In genomic region chr7:99674890-99675289, GRCm38 (mm10) we compare ENCODE assay signal across 17 mouse cellular contexts. TPM values are rescaled to one million over a fixed set of nuclear protein-coding genes. Genes with fewer than 3 reads are reported as not detected.
DNase-seq lines count a peak whose midpoint lies in the region; ATAC-seq and TF ChIP-seq lines count a peak whose summit lies in the region.
"Had no signal": no experiment of that assay in that cellular context is flagged by ENCODE, and none has a peak within 500 bp of the region (broad histone marks: within the 10 kb centered on the region; RNA-seq: fewer than 3 reads in every experiment).

No protein-coding gene starts in this region.

- H3K4me1 ChIP-seq in CH12.LX (ENCODE audit: control insufficient read depth in 1 of 2, insufficient read depth in 2 of 2) = peaks cover 16 to 36% of the 10 kb centered on the region in 2 experiments

- no peak for ATAC-seq in erythroid progenitor cell, adult 5-6 weeks (replicated peaks; ENCODE audit: low FRiP score, poor library complexity, severe bottlenecking)
- ATAC-seq: inflammation-experienced regulatory T-cells, adult 6 months had no signal

- intact Hi-C loops in gastrocnemius, adult 2 months (cut with DNase I) = no loop called here
- intact Hi-C loops in left cerebral cortex, postnatal 14 days (cut with DNase I) = no loop called here
- intact Hi-C loops in left cerebral cortex, postnatal 4 days (cut with DNase I) = no loop called here

- no peak for DNase-seq in gastrocnemius, adult 2 months
- no peak for DNase-seq in gastrocnemius, postnatal 25 days
- peak; percentile 20 to 70 for DNase-seq in left cerebral cortex, postnatal 14 days (ENCODE audit: low spot score in 2 of 2)
- DNase-seq in left cerebral cortex, postnatal 4 days = no peak
- peak; percentile 73 for DNase-seq in CH12.LX (ENCODE audit: extremely low read depth)
- no peak for DNase-seq in cerebellum, adult 18-20 months
- DNase-seq: cerebellum, adult 11 months; gastrocnemius, postnatal 10 days; heart, postnatal 10 days; thymus, postnatal 25 days had no signal

- no peaks in the 10 kb centered on the region for H3K79me2 ChIP-seq in CH12.LX (replicated peaks; ENCODE audit: control insufficient read depth, extremely low read depth, insufficient read depth, poor library complexity, severe bottlenecking)
- no peaks in the 10 kb centered on the region for H3K79me2 ChIP-seq in macrophage (ENCODE audit: inconsistent target)

- no peak overlapping the region for H3K4me2 ChIP-seq in CH12.LX (ENCODE audit: insufficient read depth, low read depth, poor library complexity, severe bottlenecking)

- H3K27ac ChIP-seq in gastrocnemius, adult 2 months = peak overlapping the region; percentile 43; the same call in 1 of the 2 replicates
- H3K27ac ChIP-seq in CH12.LX (ENCODE audit: insufficient read depth, low read depth) = no peak overlapping the region
- peak overlapping the region; percentile 97 for H3K27ac ChIP-seq in macrophage

- in situ Hi-C loops in CH12.LX (cut with MboI; ENCODE audit: low pct_ligation_motif_present, low pct_unique_long_range_greater_than_20kb, low sequenced_read_pairs) = no loop called here

- no peak overlapping the region for H3K4me3 ChIP-seq in gastrocnemius, adult 2 months
- H3K4me3 ChIP-seq in CH12.LX (replicated peaks in 1 of 3; ENCODE audit: low read depth in 2 of 3, low read length in 2 of 3, poor library complexity in 1 of 3) (no peak overlapping the region), macrophage (ENCODE audit: inconsistent target) (no peak overlapping the region)

- H3K9me3 ChIP-seq in CH12.LX (replicated peaks; ENCODE audit: low read length) = no peaks in the 10 kb centered on the region

- no peak for TF ChIP-seq RAD21 in CH12.LX (IDR thresholded peaks at IDR 0.05; ENCODE audit: low read depth, low read length)

- H3K36me3 ChIP-seq in CH12.LX (replicated peaks in 1 of 2; ENCODE audit: control insufficient read depth in 1 of 2, insufficient read depth in 1 of 2, low read length in 1 of 2) (no peaks in the 10 kb centered on the region), macrophage (ENCODE audit: inconsistent target) (no peaks in the 10 kb centered on the region)

- peak; percentile 90 for TF ChIP-seq EP300 in CH12.LX (IDR thresholded peaks at IDR 0.05; ENCODE audit: low read length)

- no peaks in the 10 kb centered on the region for H3K27me3 ChIP-seq in CH12.LX (replicated peaks)

- no peak for TF ChIP-seq POLR2A in CH12.LX (IDR thresholded peaks at IDR 0.05; ENCODE audit: low read depth, low read length)

- no peak overlapping the region for H3K9ac ChIP-seq in CH12.LX (ENCODE audit: insufficient read depth, low read depth)

- dilution Hi-C loops in CH12.LX (cut with MboI; ENCODE audit: extremely low pct_ligation_motif_present, extremely low pct_unique_long_range_greater_than_20kb, low sequenced_read_pairs) = no loop called here

- no peak for TF ChIP-seq CTCF in gastrocnemius, adult 2 months (IDR thresholded peaks at IDR 0.05)
- TF ChIP-seq CTCF in CH12.LX (conservative IDR thresholded peaks at IDR 0.05 in 1 of 2, IDR thresholded peaks at IDR 0.05 in 1 of 2; ENCODE audit: low read depth in 2 of 2, low read length in 2 of 2) = no peak

- 2% methylated on average over 3 of the region's 3 CpGs for WGBS in macrophage (ENCODE audit: missing documents)

TF ChIP-seq in CH12.LX, 34 proteins besides CTCF, POLR2A, EP300 and RAD21:
- TF ChIP-seq MEF2A (IDR thresholded peaks at IDR 0.05; ENCODE audit: borderline replicate concordance, low read depth, low read length) = peak; percentile 72; the same call in 1 of the 2 replicates
- TF ChIP-seq ELF1 (IDR thresholded peaks at IDR 0.05; ENCODE audit: low read depth, low read length) = 0 out of 2 replicates have a peak, but pooled peaks have one; percentile 34
- TF ChIP-seq MAX (IDR thresholded peaks at IDR 0.05; ENCODE audit: low read length) = no peak
- peak; percentile 96 for TF ChIP-seq TCF12 (IDR thresholded peaks at IDR 0.05; ENCODE audit: low read depth, low read length)
- peak; percentile 82 for TF ChIP-seq IRF4 (IDR thresholded peaks at IDR 0.05; ENCODE audit: low read depth, low read length)
- peak; percentile 87 for TF ChIP-seq BHLHE40 (IDR thresholded peaks at IDR 0.05; ENCODE audit: low read depth, low read length)
- TF ChIP-seq TBP (conservative IDR thresholded peaks at IDR 0.05; ENCODE audit: low read depth, low read length) = peak; percentile 70; the same call in 1 of the 2 replicates
- TF ChIP-seq ZNF384 (IDR thresholded peaks at IDR 0.05; ENCODE audit: low read depth, low read length) = no peak
- peak; percentile 64; the same call in 1 of the 2 replicates for TF ChIP-seq MAFK (IDR thresholded peaks at IDR 0.05; ENCODE audit: insufficient replicate concordance, low read length)
- TF ChIP-seq JUN (IDR thresholded peaks at IDR 0.05; ENCODE audit: insufficient read depth, low read depth, low read length) = 0 out of 2 replicates have a peak, but pooled peaks have one; percentile 3
- peak; percentile 30; the same call in 1 of the 2 replicates for TF ChIP-seq CHD2 (IDR thresholded peaks at IDR 0.05; ENCODE audit: low read length)
- no peak for TF ChIP-seq CHD1 (IDR thresholded peaks at IDR 0.05; ENCODE audit: low read depth, low read length)
- no peak for TF ChIP-seq JUND (conservative IDR thresholded peaks at IDR 0.05; ENCODE audit: low read depth, low read length)
- TF ChIP-seq ETS1 (conservative IDR thresholded peaks at IDR 0.05; ENCODE audit: low read depth, low read length) = peak; percentile 82
- no peak for TF ChIP-seq MAZ (IDR thresholded peaks at IDR 0.05; ENCODE audit: low read depth, low read length)
- no peak for TF ChIP-seq ZKSCAN1 (IDR thresholded peaks at IDR 0.05; ENCODE audit: borderline replicate concordance, low read depth, low read length)
- TF ChIP-seq RCOR1 (conservative IDR thresholded peaks at IDR 0.05; ENCODE audit: low read depth, low read length) = 0 out of 2 replicates have a peak, but pooled peaks have one; percentile 42
- TF ChIP-seq UBTF (IDR thresholded peaks at IDR 0.05; ENCODE audit: low read depth, low read length) = no peak
TF ChIP-seq in CH12.LX: peak in this region for 11.

RNA-seq across cellular contexts. Expression of gene Slco2b1, which starts 36.2 kb away (rescaled TPM):
- total RNA-seq in gastrocnemius, adult 2 months (2021) = 1 to 10 TPM; 5.2 to 7.1 TPM
- total RNA-seq in gastrocnemius, postnatal 25 days (2021) = 1 to 10 TPM; 3.9 to 4.7 TPM
- 10 to 100 TPM; 15.9 to 16.6 TPM for total RNA-seq in left cerebral cortex, postnatal 14 days (2021)
- 10 to 100 TPM in 1 of 2 experiments, 1 to 10 TPM in 1; 9.9 to 10.2 TPM for total RNA-seq in left cerebral cortex, postnatal 4 days (2021)
- total RNA-seq in CH12.LX (2012; rRNA removed) (0.08 and 0.13 TPM in 2 replicates), CH12.LX (2014; rRNA removed) (0.11 TPM in 2 replicates)
- polyA plus RNA-seq in CH12.LX (2012; ENCODE audit: insufficient read length, low read depth) (0.16 TPM in 1 of 2 replicates, not detected in the other), macrophage (2018) (9.7 to 16.8 TPM (median 10.0 TPM) in 3 replicates)
- total RNA-seq in macrophage (2018; cell fraction: chromatin; rRNA removed) = 10 to 100 TPM in 3 of 26 experiments, 1 to 10 TPM in 6, under 1 TPM in 7, not detected in 10; 0.19 to 14.7 (median 2.9) TPM
- total RNA-seq in macrophage (2018; cell fraction: cytosol; rRNA removed) = 10 to 100 TPM in 2 of 26 experiments, 1 to 10 TPM in 11, under 1 TPM in 12, not detected in 1; 0.04 to 12.3 (median 4.5) TPM
- total RNA-seq in macrophage (2018; cell fraction: nucleus; rRNA removed) = 10 to 100 TPM in 4 of 26 experiments, 1 to 10 TPM in 9, under 1 TPM in 4, not detected in 9; 0.10 to 14.2 (median 6.4) TPM
- total RNA-seq in erythroid progenitor cell, adult 5-6 weeks (2015; ENCODE audit: low replicate concordance) = 4.7 and 8.0 TPM in 2 replicates
- 4.3 and 5.4 TPM in 2 replicates for total RNA-seq in erythroid progenitor cell, adult 5-6 weeks (2017; ENCODE audit: low replicate concordance)
- polyA plus RNA-seq: inflammation-experienced regulatory T-cells, adult 6 months had no signal

RNA-seq across cellular contexts. Expression of gene Tpbgl, which starts 48.0 kb away (rescaled TPM):
- 10 to 100 TPM; 47.8 to 69.3 TPM for total RNA-seq in gastrocnemius, adult 2 months (2021)
- 10 to 100 TPM; 42.5 to 46.1 TPM for total RNA-seq in gastrocnemius, postnatal 25 days (2021)
- 1 to 10 TPM; 3.7 to 4.6 TPM for total RNA-seq in left cerebral cortex, postnatal 14 days (2021)
- 1 to 10 TPM; 1.8 to 2.6 TPM for total RNA-seq in left cerebral cortex, postnatal 4 days (2021)
- total RNA-seq in CH12.LX (2012; rRNA removed) = 0.13 and 0.25 TPM in 2 replicates
- not detected in 2 replicates for total RNA-seq in CH12.LX (2014; rRNA removed)
- polyA plus RNA-seq in CH12.LX (2012; ENCODE audit: insufficient read length, low read depth) = 0.07 TPM in 1 of 2 replicates, not detected in the other
- under 1 TPM in 4 of 26 experiments, not detected in 22; 0.18 to 0.94 (median 0.53) TPM for total RNA-seq in macrophage (2018; cell fraction: chromatin; rRNA removed)
- 1 to 10 TPM in 13 of 26 experiments, under 1 TPM in 12, not detected in 1; 0.03 to 3.0 (median 1.1) TPM for total RNA-seq in macrophage (2018; cell fraction: cytosol; rRNA removed)
- 1 to 10 TPM in 4 of 26 experiments, under 1 TPM in 9, not detected in 13; 0.16 to 2.1 (median 0.84) TPM for total RNA-seq in macrophage (2018; cell fraction: nucleus; rRNA removed)
- polyA plus RNA-seq in macrophage (2018) = 1.1 to 3.4 TPM (median 2.4 TPM) in 3 replicates
- total RNA-seq in erythroid progenitor cell, adult 5-6 weeks (2015; ENCODE audit: low replicate concordance) = 0.42 and 1.1 TPM in 2 replicates
- 0.39 and 0.83 TPM in 2 replicates for total RNA-seq in erythroid progenitor cell, adult 5-6 weeks (2017; ENCODE audit: low replicate concordance)

RNA-seq across cellular contexts. Expression of gene Olfr520, which starts 55.2 kb away (rescaled TPM):
- total RNA-seq in gastrocnemius, adult 2 months (2021) = not detected
- total RNA-seq in gastrocnemius, postnatal 25 days (2021) = not detected
- not detected for total RNA-seq in left cerebral cortex, postnatal 14 days (2021)
- total RNA-seq in left cerebral cortex, postnatal 4 days (2021) = not detected
- not detected in 2 replicates for total RNA-seq in CH12.LX (2012; rRNA removed)
- total RNA-seq in CH12.LX (2014; rRNA removed) = not detected in 2 replicates
- not detected in 2 replicates for polyA plus RNA-seq in CH12.LX (2012; ENCODE audit: insufficient read length, low read depth)
- not detected for total RNA-seq in macrophage (2018; cell fraction: chromatin; rRNA removed)
- total RNA-seq in macrophage (2018; cell fraction: cytosol; rRNA removed) = not detected
- not detected for total RNA-seq in macrophage (2018; cell fraction: nucleus; rRNA removed)
- not detected in 3 replicates for polyA plus RNA-seq in macrophage (2018)
- total RNA-seq in erythroid progenitor cell, adult 5-6 weeks (2015; ENCODE audit: low replicate concordance) = not detected in 2 replicates
- total RNA-seq in erythroid progenitor cell, adult 5-6 weeks (2017; ENCODE audit: low replicate concordance) = not detected in 2 replicates
- total RNA-seq: gastrocnemius, postnatal 10 days; liver, adult 2 months had no signal
- polyA plus RNA-seq: forebrain, embryonic 11.5 days; inflammation-experienced regulatory T-cells, adult 6 months; large intestine, adult 2 months; liver, adult 2 months; neural tube, embryonic 11.5 days had no signal

Comparison
In these comparisons a context has a peak if more than half of its experiments do, and no peak if none do; other contexts are left out.
1. DNase-seq: peak in left cerebral cortex, postnatal 14 days (2 of 2) and CH12.LX (single experiment); none in gastrocnemius, adult 2 months (single experiment), gastrocnemius, postnatal 25 days (single experiment), left cerebral cortex, postnatal 4 days (single experiment) and cerebellum, adult 18-20 months (0 of 2).
2. RNA of gene Slco2b1, which starts 36.2 kb away (total RNA-seq): 15.9 to 16.6 TPM in left cerebral cortex, postnatal 14 days, 9.9 to 10.2 TPM in left cerebral cortex, postnatal 4 days, 4.3 to 8.0 TPM in erythroid progenitor cell, adult 5-6 weeks, 5.2 to 7.1 TPM in gastrocnemius, adult 2 months and 3.9 to 4.7 TPM in gastrocnemius, postnatal 25 days; 0.08 to 0.13 TPM in CH12.LX; every median in the first group is over 4 times any median in the second.
3. RNA of gene Tpbgl, which starts 48.0 kb away (total RNA-seq): 47.8 to 69.3 TPM in gastrocnemius, adult 2 months and 42.5 to 46.1 TPM in gastrocnemius, postnatal 25 days; 3.7 to 4.6 TPM in left cerebral cortex, postnatal 14 days, 1.8 to 2.6 TPM in left cerebral cortex, postnatal 4 days, 0.39 to 1.1 TPM in erythroid progenitor cell, adult 5-6 weeks and 0.13 to 0.25 TPM in CH12.LX; every median in the first group is over 4 times any median in the second.